Comparison of ENCODE assay signal across 8 mouse cellular contexts in the genomic region with DNA sequence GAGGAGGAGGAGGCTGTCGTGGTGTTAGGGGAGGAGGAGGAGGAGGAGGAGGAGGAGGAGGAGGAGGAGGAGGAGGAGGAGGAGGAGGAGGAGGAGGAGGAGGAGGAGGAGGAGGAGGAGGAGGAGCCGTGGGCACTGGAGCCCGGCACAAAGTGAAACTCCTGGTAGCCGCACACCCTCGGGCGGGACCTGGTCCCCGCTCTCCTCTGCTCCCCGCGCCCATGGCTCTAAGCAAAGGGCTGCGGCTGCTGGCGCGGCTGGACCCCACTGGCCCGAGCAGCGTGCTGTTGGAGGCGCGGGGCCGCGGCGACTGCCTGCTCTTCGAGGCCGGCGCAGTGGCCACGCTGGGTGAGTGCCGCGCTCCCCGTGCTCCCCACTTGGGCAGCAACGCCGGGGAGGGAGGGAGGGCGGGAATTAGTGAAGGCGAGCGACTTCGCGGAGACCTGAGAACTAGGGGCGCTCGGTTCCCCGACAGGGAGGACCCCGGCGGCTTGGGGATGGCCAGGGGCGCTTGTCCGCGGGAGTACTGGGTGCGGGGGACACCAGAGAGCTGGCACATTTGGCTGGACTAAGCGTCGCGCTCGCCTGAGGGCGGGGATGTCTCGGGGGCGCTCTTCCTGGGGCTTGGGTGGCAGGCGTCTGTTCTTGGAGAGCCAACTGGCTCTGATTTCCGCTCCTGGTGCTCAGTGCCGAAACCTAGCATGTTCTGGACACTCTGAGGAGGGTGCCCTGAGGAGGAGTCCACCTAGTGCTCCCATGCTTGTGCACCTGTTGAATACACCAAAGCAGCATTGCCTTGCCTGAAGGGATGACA. TPM values are rescaled to one million over a fixed set of nuclear protein-coding genes. Genes with fewer than 3 reads are reported as not detected.
DNase-seq lines count a peak whose midpoint lies in the region; ATAC-seq and TF ChIP-seq lines count a peak whose summit lies in the region.

A gene (plus strand): TSS at position 51 of the 814 bp plus-strand sequence.

- peak; percentile 86 for DNase-seq in Muller cell, postnatal 12 days (ENCODE audit: inconsistent ontology term)
- DNase-seq in forebrain, postnatal 0 days, result peak; percentile 35
- peak; percentile 74 for DNase-seq in hindbrain, embryonic 11.5 days (ENCODE audit: low spot score)
- DNase-seq in layer of hippocampus, postnatal 14 days (ENCODE audit: low spot score in 2 of 2), result peak in 1 of 2 experiments; percentile 28
- DNase-seq in lung, postnatal 14 days, result peak; percentile 61
- peak; percentile 66 for DNase-seq in ovary, postnatal 36 days (ENCODE audit: low spot score)

- no peak for TF ChIP-seq CTCF in forebrain, postnatal 0 days (IDR thresholded peaks at IDR 0.05; ENCODE audit: low read depth)

- no peaks in the 10 kb centered on the region for H3K36me3 ChIP-seq in forebrain, postnatal 0 days (ENCODE audit: insufficient read depth)
- no peaks in the 10 kb centered on the region for H3K36me3 ChIP-seq in hindbrain, embryonic 11.5 days (ENCODE audit: control insufficient read depth, insufficient read depth, low read length)

- H3K9me3 ChIP-seq in forebrain, postnatal 0 days (ENCODE audit: low read length), result no peaks in the 10 kb centered on the region
- no peaks in the 10 kb centered on the region for H3K9me3 ChIP-seq in hindbrain, embryonic 11.5 days (ENCODE audit: control insufficient read depth, low read length)

- peaks cover 2% of the 10 kb centered on the region for H3K4me1 ChIP-seq in brown adipose tissue, adult 24 weeks (ENCODE audit: control insufficient read depth, insufficient read depth, insufficient read length, low read length)
- no peaks in the 10 kb centered on the region for H3K4me1 ChIP-seq in forebrain, postnatal 0 days (ENCODE audit: insufficient read depth)
- peaks cover 5% of the 10 kb centered on the region; the same call in 1 of the 2 replicates for H3K4me1 ChIP-seq in hindbrain, embryonic 11.5 days (replicated peaks; ENCODE audit: control insufficient read depth, insufficient read depth, low read length)

- H3K9ac ChIP-seq in forebrain, postnatal 0 days, result peak within 1 kb of the TSS; percentile 49
- H3K9ac ChIP-seq in hindbrain, embryonic 11.5 days (ENCODE audit: low read depth, low read length), result 0 out of 2 replicates have a peak within 1 kb of the TSS, but pooled peaks have one; percentile 40

- H3K4me2 ChIP-seq in forebrain, postnatal 0 days (ENCODE audit: low read depth), result peak within 1 kb of the TSS; percentile 88
- peak within 1 kb of the TSS; percentile 83 for H3K4me2 ChIP-seq in hindbrain, embryonic 11.5 days (replicated peaks; ENCODE audit: low read depth, low read length)

- WGBS in forebrain, postnatal 0 days, result 2% methylated on average over 47 of the region's 52 CpGs
- 2% methylated on average over 44 of the region's 52 CpGs for WGBS in hindbrain, embryonic 11.5 days

- H3K27me3 ChIP-seq in forebrain, postnatal 0 days (ENCODE audit: insufficient read depth, low read length), result peaks cover 20% of the 10 kb centered on the region
- peaks cover 26% of the 10 kb centered on the region for H3K27me3 ChIP-seq in hindbrain, embryonic 11.5 days (ENCODE audit: control insufficient read depth, insufficient read depth, low read length)

- peak; percentile 53 for ATAC-seq in forebrain, postnatal 0 days
- ATAC-seq in hindbrain, embryonic 11.5 days (ENCODE audit: low FRiP score), result peak; percentile 71
- no peak for ATAC-seq in monocyte, adult 5-6 weeks (replicated peaks; ENCODE audit: insufficient number of reproducible peaks, low FRiP score, low TSS enrichment, poor library complexity, severe bottlenecking)

- peak within 1 kb of the TSS; percentile 87 for H3K4me3 ChIP-seq in brown adipose tissue, adult 24 weeks (ENCODE audit: insufficient read depth, low read depth, low read length)
- H3K4me3 ChIP-seq in forebrain, postnatal 0 days (ENCODE audit: low read depth, low read length), result peak within 1 kb of the TSS; percentile 50
- H3K4me3 ChIP-seq in hindbrain, embryonic 11.5 days (ENCODE audit: low read depth, low read length), result peak within 1 kb of the TSS; percentile 47

- no peak within 1 kb of the TSS for H3K27ac ChIP-seq in brown adipose tissue, adult 24 weeks (replicated peaks; ENCODE audit: low read depth, low read length)
- no peak within 1 kb of the TSS for H3K27ac ChIP-seq in forebrain, postnatal 0 days (ENCODE audit: low read depth, low read length)
- H3K27ac ChIP-seq in hindbrain, embryonic 11.5 days (ENCODE audit: low read depth, low read length), result no peak within 1 kb of the TSS

RNA-seq across cellular contexts. Expression of the gene that starts here (rescaled TPM):
- polyA plus RNA-seq in brown adipose tissue, adult 24 weeks (2012; ENCODE audit: insufficient read depth, insufficient read length, missing spikeins), result 5.0 and 8.3 TPM in 2 replicates
- 6.7 and 6.8 TPM in 2 replicates for total RNA-seq in forebrain, postnatal 0 days (2014; rRNA removed)
- polyA plus RNA-seq in forebrain, postnatal 0 days (2015; fragmentation: Nextera tagmentation; extraction: Ambion mirVana), result 1.8 and 3.6 TPM in 2 replicates
- polyA plus RNA-seq in hindbrain, embryonic 11.5 days (2014; fragmentation: Nextera tagmentation; extraction: Ambion mirVana), result 1.3 and 1.8 TPM in 2 replicates
- 10 to 100 TPM; 47.4 to 52.1 TPM for total RNA-seq in layer of hippocampus, postnatal 14 days (2021)
- 0.29 to 4.9 TPM (median 1.4 TPM) in 3 replicates for total RNA-seq in monocyte, adult 5-6 weeks (2017)
